Mouse (Mus musculus): ENCODE data around the gene Ptprb. TPM values are rescaled to one million over a fixed set of nuclear protein-coding genes. Genes with fewer than 3 reads are reported as not detected.

Ptprb gene
- polyA plus RNA-seq, 1 experiment from 2014 or later = 2.8 TPM

- no peaks in the 10 kb centered on the region for H3K4me1 ChIP-seq (replicated peaks; ENCODE audit: control insufficient read depth, insufficient read depth)
- H3K9me3 ChIP-seq (ENCODE audit: control insufficient read depth, low read length) = no peaks in the 10 kb centered on the region
- H3K36me3 ChIP-seq (ENCODE audit: control insufficient read depth, insufficient read depth, low read length) = no peaks in the 10 kb centered on the region
- DNase-seq (ENCODE audit: low spot score) (no peak), ATAC-seq (ENCODE audit: low FRiP score, low TSS enrichment) (no peak)
- no peak overlapping the region for H3K9ac ChIP-seq (ENCODE audit: low read length)
- TF ChIP-seq CTCF (IDR thresholded peaks at IDR 0.05; ENCODE audit: low read depth) (no peak), EP300 (optimal IDR thresholded peaks at IDR 0.05) (no peak)
- H3K4me3 ChIP-seq (ENCODE audit: low read depth, low read length) = no peak overlapping the region
- peak overlapping the region; percentile 11; the same call in 1 of the 2 replicates for H3K4me2 ChIP-seq (replicated peaks; ENCODE audit: low read depth)
- no peak overlapping the region for H3K27ac ChIP-seq (replicated peaks)
- no peaks in the 10 kb centered on the region for H3K27me3 ChIP-seq (ENCODE audit: control insufficient read depth, insufficient read depth, low read length)
- 9% methylated on average over 12 of the region's 12 CpGs for WGBS
Observed at GRCm38 (mm10) chr10:116297854-116298253, 22.5 kb downstream of the Ptprb start.

- H3K36me3 ChIP-seq (ENCODE audit: control insufficient read depth, insufficient read depth, low read length) = no peaks in the 10 kb centered on the region
- no peak overlapping the region for H3K9ac ChIP-seq (ENCODE audit: low read length)
- no peaks in the 10 kb centered on the region for H3K9me3 ChIP-seq (ENCODE audit: control insufficient read depth, low read length)
- 27% methylated on average over 7 of the region's 7 CpGs for WGBS
- no peak overlapping the region for H3K27ac ChIP-seq (replicated peaks)
- peak overlapping the region; percentile 66 for H3K4me2 ChIP-seq (replicated peaks; ENCODE audit: low read depth)
- DNase-seq (ENCODE audit: low spot score) (no peak), ATAC-seq (ENCODE audit: low FRiP score, low TSS enrichment) (0 out of 2 replicates have a peak, but pooled peaks have one; percentile 12)
- TF ChIP-seq CTCF (IDR thresholded peaks at IDR 0.05; ENCODE audit: low read depth) (no peak), EP300 (optimal IDR thresholded peaks at IDR 0.05) (no peak)
- peak overlapping the region; percentile 39; the same call in 1 of the 2 replicates for H3K4me3 ChIP-seq (ENCODE audit: low read depth, low read length)
- H3K4me1 ChIP-seq (replicated peaks; ENCODE audit: control insufficient read depth, insufficient read depth) = no peaks in the 10 kb centered on the region
- no peaks in the 10 kb centered on the region for H3K27me3 ChIP-seq (ENCODE audit: control insufficient read depth, insufficient read depth, low read length)
Observed at GRCm38 (mm10) chr10:116300824-116301223, 25.5 kb downstream of the Ptprb start.

- TF ChIP-seq EP300 (optimal IDR thresholded peaks at IDR 0.05) = no peak
- no peak for TF ChIP-seq CTCF (IDR thresholded peaks at IDR 0.05; ENCODE audit: low read depth)
- Histone ChIP-seq H3K9ac (ENCODE audit: low read length) (peak overlapping the region; percentile 51), H3K36me3 (ENCODE audit: control insufficient read depth, insufficient read depth, low read length) (no peaks in the 10 kb centered on the region), H3K9me3 (ENCODE audit: control insufficient read depth, low read length) (no peaks in the 10 kb centered on the region), H3K27ac (replicated peaks) (no peak overlapping the region; the same call in 1 of the 2 replicates), H3K4me2 (replicated peaks; ENCODE audit: low read depth) (peak overlapping the region; percentile 66), H3K4me3 (ENCODE audit: low read depth, low read length) (peak overlapping the region; percentile 39), H3K4me1 (replicated peaks; ENCODE audit: control insufficient read depth, insufficient read depth) (no peaks in the 10 kb centered on the region), H3K27me3 (ENCODE audit: control insufficient read depth, insufficient read depth, low read length) (no peaks in the 10 kb centered on the region)
- 0% methylated on average over 35 of the region's 36 CpGs for WGBS
- peak; percentile 21 for DNase-seq (ENCODE audit: low spot score)
- peak; percentile 21; the same call in 1 of the 2 replicates for ATAC-seq (ENCODE audit: low FRiP score, low TSS enrichment)
Observed at GRCm38 (mm10) chr10:116301258-116301657, 25.9 kb downstream of the Ptprb start.

GRCm38 (mm10) chr10:116304355-116304754 lies 29.0 kb downstream of the Ptprb start:
- H3K9ac ChIP-seq (ENCODE audit: low read length) = no peak overlapping the region
- no peaks in the 10 kb centered on the region for H3K36me3 ChIP-seq (ENCODE audit: control insufficient read depth, insufficient read depth, low read length)
- no peak overlapping the region for H3K4me2 ChIP-seq (replicated peaks; ENCODE audit: low read depth)
- no peak overlapping the region for H3K4me3 ChIP-seq (ENCODE audit: low read depth, low read length)
- DNase-seq (ENCODE audit: low spot score) (no peak), ATAC-seq (ENCODE audit: low FRiP score, low TSS enrichment) (no peak)
- H3K27ac ChIP-seq (replicated peaks) = no peak overlapping the region
- TF ChIP-seq CTCF (IDR thresholded peaks at IDR 0.05; ENCODE audit: low read depth) (no peak), EP300 (optimal IDR thresholded peaks at IDR 0.05) (no peak)
- H3K9me3 ChIP-seq (ENCODE audit: control insufficient read depth, low read length) = no peaks in the 10 kb centered on the region
- H3K27me3 ChIP-seq (ENCODE audit: control insufficient read depth, insufficient read depth, low read length) = no peaks in the 10 kb centered on the region
- WGBS = 81% methylated on average over 4 of the region's 4 CpGs
- no peaks in the 10 kb centered on the region for H3K4me1 ChIP-seq (replicated peaks; ENCODE audit: control insufficient read depth, insufficient read depth)

- WGBS = 72% methylated on average over 2 of the region's 2 CpGs
- no peak overlapping the region for H3K4me2 ChIP-seq (replicated peaks; ENCODE audit: low read depth)
- H3K4me3 ChIP-seq (ENCODE audit: low read depth, low read length) = no peak overlapping the region
Observed at GRCm38 (mm10) chr10:116309460-116309859, 34.1 kb downstream of the Ptprb start.

DNA sequence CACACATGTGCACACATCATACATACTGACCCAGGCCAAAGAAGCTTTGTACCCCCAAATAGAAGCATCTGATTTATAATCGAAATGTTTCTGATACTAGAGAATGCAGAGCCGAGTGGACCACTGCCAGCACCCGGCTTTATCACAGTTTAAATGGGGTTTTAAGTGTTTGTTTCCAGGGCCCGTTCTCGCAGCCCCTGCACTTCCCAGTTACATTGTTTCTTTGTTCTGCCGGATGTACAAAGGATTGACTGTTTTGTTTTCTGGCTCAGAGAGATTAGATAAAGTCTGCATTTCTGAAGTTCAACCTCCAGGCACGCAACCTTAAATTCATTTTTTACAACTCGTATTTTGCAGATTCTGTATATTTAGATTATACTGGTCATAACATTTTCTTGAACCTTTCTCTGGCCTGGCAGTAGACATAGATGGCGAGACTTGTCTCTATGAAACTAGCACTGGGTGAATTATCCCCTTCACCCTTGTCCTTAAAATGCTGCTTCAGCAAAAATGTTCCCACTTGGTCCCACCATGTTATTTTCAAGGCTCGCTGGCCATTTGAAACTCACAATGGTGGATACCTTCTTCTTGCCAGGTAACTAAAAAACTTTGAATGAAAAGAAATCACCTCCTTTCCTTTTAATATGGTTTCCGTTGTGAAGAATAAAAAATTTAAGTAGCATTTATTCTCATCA lies 35.3 kb downstream of the Ptprb start:
- Histone ChIP-seq H3K27ac (replicated peaks) (no peak overlapping the region), H3K4me2 (replicated peaks; ENCODE audit: low read depth) (no peak overlapping the region), H3K27me3 (ENCODE audit: control insufficient read depth, insufficient read depth, low read length) (no peaks in the 10 kb centered on the region), H3K9ac (ENCODE audit: low read length) (no peak overlapping the region), H3K9me3 (ENCODE audit: control insufficient read depth, low read length) (no peaks in the 10 kb centered on the region), H3K36me3 (ENCODE audit: control insufficient read depth, insufficient read depth, low read length) (no peaks in the 10 kb centered on the region), H3K4me1 (replicated peaks; ENCODE audit: control insufficient read depth, insufficient read depth) (no peaks in the 10 kb centered on the region), H3K4me3 (ENCODE audit: low read depth, low read length) (no peak overlapping the region)
- DNase-seq (ENCODE audit: low spot score) (no peak), ATAC-seq (ENCODE audit: low FRiP score, low TSS enrichment) (no peak)
- TF ChIP-seq EP300 (optimal IDR thresholded peaks at IDR 0.05) = no peak
- no peak for TF ChIP-seq CTCF (IDR thresholded peaks at IDR 0.05; ENCODE audit: low read depth)
- 25% methylated on average over 11 of the region's 11 CpGs for whole genome bisulfite sequencing

More at GRCm38 (mm10) chr10:116309460-116309859, 34.1 kb downstream of the Ptprb start:
- Histone ChIP-seq H3K4me1 (replicated peaks; ENCODE audit: control insufficient read depth, insufficient read depth) (no peaks in the 10 kb centered on the region), H3K36me3 (ENCODE audit: control insufficient read depth, insufficient read depth, low read length) (no peaks in the 10 kb centered on the region), H3K9me3 (ENCODE audit: control insufficient read depth, low read length) (no peaks in the 10 kb centered on the region), H3K27me3 (ENCODE audit: control insufficient read depth, insufficient read depth, low read length) (no peaks in the 10 kb centered on the region), H3K27ac (replicated peaks) (no peak overlapping the region), H3K9ac (ENCODE audit: low read length) (no peak overlapping the region)
- ATAC-seq (ENCODE audit: low FRiP score, low TSS enrichment) = no peak
- DNase-seq (ENCODE audit: low spot score) = no peak
- TF ChIP-seq CTCF (IDR thresholded peaks at IDR 0.05; ENCODE audit: low read depth) = no peak
- no peak for TF ChIP-seq EP300 (optimal IDR thresholded peaks at IDR 0.05)

Measured in stomach, postnatal 0 days (tissue).